Mouse (Mus musculus) B cell, adult 2 months (primary cell): ENCODE data around the gene Ube2o.
"Not testable (repeated sequence)": the region's sequence is repeated elsewhere in the genome, so short reads cannot be mapped to it uniquely, and the experiment has no call there.

Source experiments
- DNase-seq, 2 experiments: peaks; one replicate each; pipeline ENCODE4 v3.0.0; 2022

Ube2o gene

DNA sequence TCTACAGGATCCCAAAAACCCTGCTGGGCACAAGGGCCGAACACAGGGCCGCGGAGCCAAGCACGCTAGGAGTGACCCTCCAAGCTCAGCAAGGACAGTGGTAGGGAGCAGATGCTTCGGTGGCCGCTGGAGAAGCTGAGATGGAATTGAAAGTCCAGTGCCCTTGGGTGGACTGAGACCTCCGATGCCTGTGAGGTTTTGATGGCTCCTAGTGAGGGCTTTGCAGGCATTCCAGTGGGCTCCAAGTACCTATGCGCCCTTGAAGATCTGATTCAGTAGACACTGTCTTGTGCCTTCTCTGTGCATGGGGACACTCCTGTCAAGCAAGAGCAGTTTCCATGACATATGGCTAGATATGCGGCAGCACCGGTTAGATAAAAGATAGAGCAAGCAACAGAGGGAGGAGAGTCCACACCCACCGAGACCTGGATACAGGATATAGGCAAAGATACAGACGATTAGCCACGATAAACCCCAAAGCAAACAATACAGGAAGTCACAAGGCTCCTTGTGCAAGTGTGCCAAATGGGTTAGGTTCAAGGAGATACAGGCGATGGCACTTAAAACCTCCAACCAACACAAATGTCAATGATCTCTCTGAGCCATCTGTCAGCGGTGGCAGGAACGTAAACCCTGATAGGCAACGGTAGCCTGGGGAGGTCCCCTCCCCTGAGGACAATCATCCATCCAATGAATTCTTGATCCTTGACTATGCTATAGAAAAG lies 74.9 kb downstream of the Ube2o start:
- no peak for DNase-seq

DNA sequence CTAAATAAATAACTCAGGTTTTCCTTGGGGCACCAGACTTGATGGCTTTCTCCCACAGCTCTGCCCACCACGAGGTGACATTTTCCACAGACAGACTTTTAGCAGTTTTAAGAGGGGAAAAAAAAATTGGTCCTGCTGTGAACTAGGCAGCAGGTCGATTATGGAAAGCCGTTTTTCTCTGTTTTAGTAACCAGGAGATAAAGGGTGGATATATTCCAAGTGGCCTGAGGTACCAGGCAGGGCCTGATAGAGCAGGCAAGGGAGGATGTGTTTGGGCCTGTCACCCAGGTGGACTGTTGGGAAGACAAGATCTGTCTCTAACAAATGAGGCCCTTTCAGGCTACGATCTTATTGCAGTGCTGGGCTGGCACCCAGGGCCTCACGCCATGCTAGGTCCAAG lies 75.7 kb downstream of the Ube2o start:
- no peak for DNase-seq

DNA sequence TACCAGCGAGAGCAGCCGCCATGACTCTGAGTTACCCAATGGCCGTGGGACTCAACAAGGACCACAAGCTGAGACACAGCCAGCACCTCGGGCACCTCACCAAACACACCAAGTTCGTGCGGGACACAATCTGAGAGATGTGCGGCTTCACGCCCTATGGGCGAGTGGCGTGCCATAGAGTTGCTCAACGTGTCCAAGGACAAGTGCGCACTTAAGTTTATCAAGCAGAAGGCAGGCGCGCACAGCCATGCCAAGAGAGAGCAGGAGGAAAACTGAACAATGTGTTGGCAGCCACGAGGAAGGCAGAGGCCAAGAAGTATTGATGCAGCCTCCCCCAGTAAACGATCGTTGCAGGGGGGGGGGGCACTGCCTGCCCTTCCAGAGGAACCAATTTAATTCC lies 76.7 kb downstream of the Ube2o start:
- DNase-seq: no peak

DNA sequence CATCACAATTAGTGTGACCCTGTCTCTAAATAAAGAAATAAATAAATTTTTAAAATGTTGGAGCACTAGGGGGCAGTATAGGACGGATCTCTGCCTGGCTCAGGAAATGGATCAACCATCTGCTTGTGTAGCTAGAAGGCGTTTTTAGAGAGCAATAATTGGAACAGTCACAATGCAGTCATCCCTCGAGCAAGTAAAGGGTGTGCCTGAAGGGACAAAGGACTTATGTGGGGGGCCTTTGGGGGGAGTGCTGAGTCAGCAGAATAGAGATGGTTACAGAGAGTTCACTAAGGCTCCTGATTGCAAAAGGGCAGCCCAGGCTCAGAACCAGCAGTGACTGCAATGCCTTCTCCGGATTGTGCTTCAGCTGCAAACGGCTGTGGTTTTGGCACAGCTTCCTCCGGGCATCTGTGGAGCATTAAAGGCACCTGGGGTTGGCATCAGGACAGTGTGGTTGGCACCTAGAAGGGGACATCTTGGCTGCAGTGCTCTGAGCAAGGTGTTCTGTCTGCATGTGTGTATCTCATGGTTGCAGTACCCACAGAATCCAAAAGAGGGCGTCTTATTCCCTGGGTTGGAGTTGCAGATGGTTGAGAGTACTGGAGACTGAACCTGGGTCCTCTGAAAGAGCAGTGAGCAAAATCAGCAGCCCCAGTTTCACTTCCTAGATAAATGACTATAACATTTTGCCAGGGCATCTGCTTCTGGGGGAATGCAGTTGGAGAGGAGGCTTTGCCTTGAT lies 80.1 kb downstream of the Ube2o start:
- DNase-seq: peak; percentile 28 to 33

DNA sequence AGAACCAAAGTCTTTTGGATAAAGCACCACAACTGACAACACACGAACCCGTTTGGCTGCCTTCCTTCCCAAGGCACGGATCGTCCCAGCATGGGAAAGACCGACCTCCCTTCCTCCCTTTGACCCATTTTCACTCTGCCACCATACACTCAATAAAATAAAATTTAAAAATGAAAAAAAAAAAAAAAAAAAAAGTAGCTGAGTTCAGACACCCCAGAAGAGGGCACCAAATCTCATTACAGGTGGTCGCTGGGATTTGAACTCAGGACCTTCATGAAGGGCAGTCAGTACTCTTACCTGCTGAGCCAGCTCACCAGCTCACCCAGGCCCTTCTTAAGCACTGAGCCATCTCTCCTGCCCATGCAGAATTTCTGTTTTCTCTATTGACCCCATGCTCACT lies 82.2 kb downstream of the Ube2o start:
- DNase-seq: no peak

DNA sequence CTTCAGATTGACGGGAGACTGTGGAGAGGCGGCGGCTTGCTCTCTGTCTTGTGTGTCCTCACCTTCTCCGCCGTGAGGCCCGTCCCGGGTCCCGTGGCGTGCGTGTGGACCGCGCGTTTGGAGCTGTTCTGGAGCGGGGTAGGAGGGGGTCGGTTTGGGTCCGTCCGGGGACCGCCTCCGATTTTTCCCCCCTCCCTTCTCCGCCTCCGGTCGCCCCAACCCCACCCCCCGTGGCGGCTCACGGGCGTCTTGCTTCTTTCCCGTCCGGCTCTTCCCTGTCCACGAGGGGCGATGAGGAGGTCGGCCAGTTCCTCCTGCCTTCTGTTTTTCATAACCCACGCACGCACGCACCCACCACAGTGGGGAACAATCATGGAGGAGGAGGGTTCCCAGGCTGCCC lies 82.7 kb downstream of the Ube2o start:
- DNase-seq: no peak

DNA sequence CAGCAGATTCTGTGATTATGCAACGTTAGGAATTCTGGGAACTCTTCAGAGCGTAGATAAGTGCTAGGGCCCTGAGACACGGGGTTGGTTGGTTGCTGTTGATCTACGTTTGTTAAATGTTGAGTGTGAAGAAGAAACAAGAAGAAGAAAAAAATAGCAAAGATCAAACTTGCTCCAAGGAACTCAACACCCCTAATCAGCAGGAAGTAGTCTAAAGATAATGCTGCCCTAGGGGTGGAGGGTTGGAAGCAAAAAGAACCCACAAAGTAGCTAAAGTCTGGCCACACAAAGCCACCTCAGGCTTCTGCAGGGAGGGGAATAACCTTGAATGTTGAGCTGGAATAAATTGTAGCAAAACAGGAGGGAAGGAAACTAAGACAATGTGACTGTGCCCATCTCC lies 83.9 kb downstream of the Ube2o start:
- no peak for DNase-seq

DNA sequence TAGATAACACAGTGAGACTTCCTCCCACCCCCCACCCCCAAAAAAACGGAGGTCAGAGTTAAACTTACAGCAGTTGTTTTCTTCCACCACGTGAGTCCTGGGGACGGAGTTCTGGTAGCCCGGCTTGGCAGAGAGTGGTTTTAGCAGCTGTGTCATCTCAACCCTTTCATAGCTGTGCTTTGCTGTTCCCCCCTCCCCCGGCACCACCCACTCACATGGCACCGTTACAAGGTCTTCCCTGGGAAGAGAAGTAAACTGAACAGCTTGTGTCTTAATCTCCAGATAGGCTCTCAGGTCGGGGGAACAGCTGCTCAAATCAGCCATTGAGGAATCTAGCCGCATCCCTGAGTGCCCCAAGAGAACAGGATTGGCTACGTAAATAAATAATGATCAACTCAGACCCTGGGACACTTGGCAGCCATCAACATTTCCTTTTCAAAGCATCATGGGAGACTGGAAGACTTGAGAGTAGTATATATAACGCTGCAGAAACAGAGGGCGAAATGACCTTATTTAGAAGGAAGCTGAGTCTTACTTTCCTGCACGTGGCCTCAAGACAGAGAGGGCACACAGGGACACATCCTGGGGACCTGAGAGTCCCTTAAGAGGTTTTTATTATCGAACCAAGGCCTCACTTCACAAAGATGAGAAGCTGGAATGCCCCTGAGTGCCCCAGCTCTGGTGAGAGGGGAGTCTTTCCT lies 86.6 kb downstream of the Ube2o start:
- DNase-seq: no peak

DNA sequence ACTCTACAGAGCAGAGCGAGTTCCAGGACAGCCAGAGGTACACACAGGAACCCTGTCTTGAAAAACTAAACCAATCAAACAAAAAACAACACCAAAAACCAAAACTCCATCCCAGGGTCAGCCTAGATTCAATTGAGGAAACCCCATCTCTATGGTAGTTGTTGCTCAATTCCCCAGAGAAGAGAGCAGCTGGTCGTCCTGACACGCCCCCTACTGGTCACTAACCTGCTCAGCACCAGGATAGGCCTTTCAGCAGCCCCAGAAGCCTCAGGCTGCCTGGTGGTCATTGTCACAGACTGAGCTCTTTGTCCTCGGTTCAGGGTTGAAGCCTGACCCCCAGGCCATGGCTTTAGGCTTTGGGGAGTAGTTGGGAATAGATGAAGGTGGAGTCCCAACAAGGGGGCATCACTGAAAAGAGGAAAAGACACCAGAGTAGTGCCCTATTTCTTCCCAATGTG lies 87.4 kb downstream of the Ube2o start, which contains the start of gene Prpsap1:
TSS of gene Prpsap1 (minus strand) at position 408 of the 458 bp plus-strand sequence.
- DNase-seq: peak; percentile 71 to 77

DNA sequence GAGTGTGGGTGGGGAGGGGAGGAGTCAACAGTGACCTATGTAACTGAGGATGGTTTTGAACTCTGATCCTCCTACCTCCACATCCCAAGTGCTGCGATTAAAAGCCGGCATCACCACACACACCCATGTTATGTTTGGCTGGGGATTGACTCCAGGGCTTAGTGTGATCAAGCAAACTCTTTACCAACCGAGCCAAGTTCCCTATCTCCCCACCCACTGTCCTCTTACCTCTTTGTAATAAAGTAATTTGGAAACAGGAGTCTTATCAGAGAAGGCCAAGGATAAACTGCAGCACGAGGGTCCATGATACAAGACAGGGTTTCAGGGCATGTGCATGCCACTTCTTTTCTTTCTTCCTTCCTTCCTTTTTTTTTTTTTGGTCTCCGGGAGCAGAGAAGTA lies 88.1 kb downstream of the Ube2o start:
- no peak for DNase-seq

DNA sequence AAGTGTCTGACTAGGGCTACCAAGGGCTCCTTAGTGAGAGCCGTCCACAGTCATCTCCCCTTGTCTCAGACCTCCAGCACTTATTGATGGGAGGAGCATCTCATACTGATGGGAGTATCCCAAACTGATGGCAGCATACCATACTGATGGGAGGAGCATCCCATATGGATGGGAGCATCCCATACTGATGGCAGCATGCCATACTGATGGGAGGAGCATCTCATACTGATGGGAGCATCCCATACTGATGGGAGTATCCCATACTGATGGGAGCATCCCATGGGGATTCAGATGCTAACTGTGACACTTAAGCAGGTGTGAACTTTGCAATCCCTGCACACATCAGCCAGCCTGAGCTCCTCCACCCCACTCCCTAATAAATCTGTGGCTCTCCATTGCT lies 88.7 kb downstream of the Ube2o start:
- DNase-seq: not testable (repeated sequence)

DNA sequence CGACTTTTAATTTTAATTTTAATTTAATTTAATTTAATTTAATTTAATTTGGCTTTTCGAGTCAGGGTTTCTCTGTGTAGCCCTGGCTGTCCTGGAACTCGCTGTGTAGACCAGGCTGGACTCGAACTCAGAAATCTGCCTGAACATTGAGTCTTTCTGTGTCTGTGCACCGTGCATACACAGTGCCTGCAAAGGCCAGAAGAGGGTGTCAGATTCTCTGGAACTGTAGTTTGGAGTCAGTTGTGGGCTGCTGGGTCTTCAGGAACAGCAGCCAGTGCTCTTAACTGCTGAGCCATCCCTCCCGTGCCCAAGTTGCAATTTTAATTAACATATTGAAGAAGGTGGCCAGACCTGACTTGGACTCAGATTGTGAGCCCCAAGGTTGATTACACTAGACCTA lies 89.9 kb downstream of the Ube2o start:
- no peak for DNase-seq

DNA sequence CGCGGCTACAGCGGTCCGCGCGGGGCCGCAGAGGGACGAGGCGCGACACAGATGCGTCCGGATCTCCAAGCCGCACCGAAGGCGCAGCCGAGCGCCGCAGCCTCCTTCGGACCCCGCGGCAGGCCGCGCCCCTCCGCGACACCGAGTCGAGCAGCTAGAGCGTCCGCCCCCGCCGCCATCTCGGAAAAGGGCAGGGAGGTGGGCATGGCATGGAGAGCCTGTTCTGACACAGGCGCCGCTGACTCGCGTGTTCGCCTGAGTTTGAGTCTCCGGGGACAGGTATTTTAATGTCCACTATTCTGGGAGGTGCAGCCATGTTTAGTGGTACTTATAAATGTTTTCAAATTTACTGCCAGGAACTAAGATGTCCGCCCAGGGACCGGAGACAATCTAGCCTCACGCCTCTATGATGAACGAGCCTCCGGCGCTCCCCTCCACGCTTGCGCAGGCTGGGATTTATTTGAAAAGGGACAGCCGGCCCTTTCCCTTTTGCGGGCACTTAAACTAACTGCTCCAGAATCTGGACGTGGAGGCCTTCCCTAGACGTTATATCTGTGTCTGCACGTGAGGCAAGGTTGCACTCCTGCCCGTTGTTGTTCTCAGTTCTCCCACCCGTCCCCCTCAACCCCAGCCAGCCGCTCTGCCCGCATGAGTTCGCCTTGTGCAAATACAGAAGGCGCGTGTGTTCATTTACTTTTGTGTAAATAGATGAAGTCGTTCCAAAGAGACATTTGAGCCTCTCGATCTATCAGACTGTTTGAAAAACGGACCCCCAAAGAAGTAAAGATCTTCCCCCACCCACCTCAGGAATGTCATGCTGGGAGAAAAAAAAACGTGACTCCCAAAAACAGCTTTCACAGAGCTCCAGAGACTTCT lies 90.8 kb downstream of the Ube2o start:
- peak; percentile 90 to 92 for DNase-seq

DNA sequence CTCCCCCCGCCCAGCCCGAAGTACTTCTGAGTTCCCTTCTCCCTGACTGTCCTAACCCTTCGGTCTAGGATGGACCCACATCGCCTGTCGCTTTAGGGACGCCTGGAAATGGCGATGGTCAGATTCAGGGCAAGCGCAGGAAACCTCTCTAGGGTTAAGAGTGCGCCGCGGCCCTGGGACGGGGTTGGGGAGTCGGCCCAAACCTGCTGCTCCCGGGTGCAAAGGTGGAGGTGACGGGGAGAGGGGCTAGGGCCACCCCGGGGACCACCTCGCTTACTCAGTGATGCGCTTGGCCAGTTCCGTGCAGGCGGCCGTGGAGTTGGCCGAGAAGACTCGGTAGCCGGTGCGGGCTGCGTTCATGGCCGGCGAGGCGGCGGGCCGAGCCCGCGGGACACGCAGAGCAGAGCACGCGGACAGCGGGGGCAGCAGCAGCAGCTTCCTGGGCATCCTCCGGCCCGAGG lies 91.4 kb downstream of the Ube2o start:
- no peak for DNase-seq

DNA sequence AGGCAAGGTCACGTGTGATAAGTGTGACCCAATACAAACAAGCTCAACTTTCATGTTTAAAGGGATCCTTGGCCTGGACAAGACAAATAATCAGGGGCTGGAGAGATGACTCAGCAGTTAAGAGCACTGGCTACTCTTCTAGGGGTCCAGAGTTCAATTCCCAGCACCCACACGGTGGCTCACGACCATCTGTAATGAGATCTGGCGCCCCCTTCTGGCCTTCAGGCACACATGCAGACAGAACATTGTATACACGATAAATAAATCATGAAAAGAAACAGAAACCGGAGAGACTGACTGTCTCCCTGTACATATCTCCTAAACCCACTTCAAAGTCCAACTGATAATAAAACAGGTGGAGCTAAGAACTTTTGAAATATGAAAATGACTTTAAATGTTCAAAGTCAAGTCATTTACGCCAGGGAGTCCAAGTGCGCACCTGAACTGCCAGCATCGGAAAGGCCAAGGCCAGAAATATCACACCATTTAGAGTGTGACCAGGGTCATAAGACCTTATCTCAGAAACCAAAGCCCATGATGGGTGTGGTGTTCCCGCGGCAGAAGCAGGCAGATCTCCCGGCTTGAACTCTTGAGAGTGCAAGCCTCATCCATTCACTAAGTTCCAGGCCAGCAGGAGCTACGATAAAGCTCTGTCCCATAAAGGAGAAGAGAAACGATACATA lies 92.4 kb downstream of the Ube2o start:
- DNase-seq: peak; percentile 51

DNA sequence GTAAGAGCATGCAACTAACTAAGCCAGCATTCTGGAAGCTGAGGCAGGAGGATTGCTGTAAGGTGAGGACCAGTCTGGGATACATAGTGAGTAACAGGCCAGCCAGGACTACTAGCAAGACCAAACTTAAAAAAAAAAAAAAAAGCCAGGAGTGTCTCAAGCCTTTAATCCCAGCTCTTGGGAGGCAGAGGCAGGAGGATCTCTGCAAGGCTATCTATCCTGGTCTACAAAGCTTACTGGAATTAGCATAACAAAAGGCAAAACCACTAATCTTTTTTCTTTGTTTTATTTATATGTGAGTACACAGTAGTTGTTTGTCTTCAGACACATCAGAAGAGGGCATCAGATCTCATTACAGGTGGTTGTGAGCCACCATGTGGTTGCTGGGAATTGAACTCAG lies 93.0 kb downstream of the Ube2o start:
- no peak for DNase-seq
